Mouse (Mus musculus): ENCODE measurements around the gene Olfr235. TPM values are rescaled to one million over a fixed set of nuclear protein-coding genes. Genes with fewer than 3 reads are reported as not detected.
"Not testable (repeated sequence)": the region's sequence is repeated elsewhere in the genome, so short reads cannot be mapped to it uniquely, and the experiment has no call there.

Gene Olfr235
- total RNA-seq (2021) = not detected
- long read RNA-seq, experiment 1 = 0 reads
- long read RNA-seq, experiment 2 = 0 reads

GRCm38 (mm10) chr19:12260732-12261131, at the start of gene Olfr235:
TSS of gene Olfr235 (plus strand) at chr19:12261032.
- no peak for DNase-seq (ENCODE audit: low spot score in 2 of 2)
- intact Hi-C loops (cut with DNase I) = no loop called here

- intact Hi-C loops (cut with DNase I); DNase-seq (ENCODE audit: low spot score in 2 of 2): not testable (repeated sequence)
Observed at GRCm38 (mm10) chr19:12232496-12232895, 28.3 kb upstream of the Olfr235 start, which contains the start of gene Olfr1432. TSS of gene Olfr1432 (minus strand) at chr19:12232596.

- intact Hi-C loops (cut with DNase I) = no loop called here
- DNase-seq (ENCODE audit: low spot score in 2 of 2) = no peak
Observed at GRCm38 (mm10) chr19:12241559-12241958, 19.3 kb upstream of the Olfr235 start, which contains the start of gene Olfr262. TSS of gene Olfr262 (minus strand) at chr19:12241659.

GRCm38 (mm10) chr19:12279554-12279953, 18.7 kb downstream of the Olfr235 start, which contains the start of gene Olfr1434:
TSS of gene Olfr1434 (plus strand) at chr19:12279854.
- DNase-seq (ENCODE audit: low spot score in 2 of 2) = no peak
- intact Hi-C loops (cut with DNase I) = no loop called here

- intact Hi-C loops (cut with DNase I) = loop anchor here (2.0 kb wide), 1 partner anchor 150 kb away; no protein-coding TSS in a partner anchor
- peak in 1 of 2 experiments; percentile 4 for DNase-seq (ENCODE audit: low spot score in 2 of 2)
Observed at GRCm38 (mm10) chr19:12292979-12293378, 32.1 kb downstream of the Olfr235 start.

GRCm38 (mm10) chr19:12299030-12299429, 38.2 kb downstream of the Olfr235 start, which contains the start of gene Olfr1436:
TSS of gene Olfr1436 (minus strand) at chr19:12299130.
- intact Hi-C loops (cut with DNase I); DNase-seq (ENCODE audit: low spot score in 2 of 2): not testable (repeated sequence)

Other genes starting within 250 kb of the Olfr235 start
- gene Olfr1423, start 219.7 kb upstream of the Olfr235 start, total RNA-seq (2021) = not detected
- not detected for gene Olfr1424, start 198.3 kb upstream of the Olfr235 start, total RNA-seq (2021)
- not detected for gene Olfr1425, start 183.3 kb upstream of the Olfr235 start, total RNA-seq (2021)
- gene Olfr1426, start 169.0 kb upstream of the Olfr235 start, total RNA-seq (2021) = not detected
- not detected for gene Olfr1427, start 157.7 kb upstream of the Olfr235 start, total RNA-seq (2021)
- not detected for gene Olfr1428, start 145.1 kb upstream of the Olfr235 start, total RNA-seq (2021)
- not detected for gene Olfr76, start 137.8 kb upstream of the Olfr235 start, total RNA-seq (2021)
- gene Olfr1555-ps1, start 90.9 kb upstream of the Olfr235 start, total RNA-seq (2021) = not detected
- gene Olfr1431, start 60.4 kb upstream of the Olfr235 start, total RNA-seq (2021) = not detected
- gene Olfr1432, start 28.4 kb upstream of the Olfr235 start, total RNA-seq (2021) = not detected
- gene Olfr262, start 19.4 kb upstream of the Olfr235 start, total RNA-seq (2021) = not detected
- gene Olfr1434, start 18.8 kb downstream of the Olfr235 start, total RNA-seq (2021) = not detected
- not detected for gene Olfr1436, start 38.1 kb downstream of the Olfr235 start, total RNA-seq (2021)
- not detected for gene Olfr1437, start 64.1 kb downstream of the Olfr235 start, total RNA-seq (2021)
- not detected for gene Olfr1438-ps1, start 74.9 kb downstream of the Olfr235 start, total RNA-seq (2021)
- not detected for gene Olfr1440, start 126.2 kb downstream of the Olfr235 start, total RNA-seq (2021)
- not detected for gene Olfr1441, start 156.4 kb downstream of the Olfr235 start, total RNA-seq (2021)
- not detected for gene Pfpl, start 166.9 kb downstream of the Olfr235 start, total RNA-seq (2021)
- gene Mpeg1, start 199.7 kb downstream of the Olfr235 start, total RNA-seq (2021) = 1 to 10 TPM; 5.0 to 6.2 TPM
- gene Dtx4, start 240.4 kb downstream of the Olfr235 start, total RNA-seq (2021) = 10 to 100 TPM; 46.5 to 52.1 TPM